Mouse (Mus musculus) spleen, adult 2 months (tissue): ENCODE results near the gene Grpel1.

ENCODE experiments used
- CTCF ChIP-seq: fragments of 200-500 bp; IDR thresholded peaks from 2 replicates; pipeline ENCODE4 v1.5.1; 2011; ENCODE audit warnings: mild to moderate bottlenecking, inconsistent platforms; ENCODE audit not compliant: insufficient read depth, insufficient read length, insufficient replicate concordance; ENCODE audit errors: extremely low read depth
- POLR2A ChIP-seq: fragments of 200-500 bp; IDR thresholded peaks from 2 replicates; pipeline ENCODE4 v1.6.1; 2011; ENCODE audit warnings: low read depth, low read length, inconsistent platforms

- peak; percentile 93 for TF ChIP-seq CTCF
- TF ChIP-seq POLR2A = no peak
Observed at GRCm38 (mm10) chr5:36462810-36463209, 2.0 kb upstream of the Grpel1 start.
